9 mouse cellular contexts compared by ENCODE assay signal in genomic region chr6:8178397-8178941, GRCm38 (mm10). TPM values are rescaled to one million over a fixed set of nuclear protein-coding genes. Genes with fewer than 3 reads are reported as not detected.
A peak's percentile ranks its signal among the peaks of the same experiment; 100 is the strongest.
DNase-seq lines count a peak whose midpoint lies in the region; ATAC-seq and TF ChIP-seq lines count a peak whose summit lies in the region.
"Had no signal": no experiment of that assay in that cellular context is flagged by ENCODE, and none has a peak within 500 bp of the region (broad histone marks: within the 10 kb centered on the region; RNA-seq: fewer than 3 reads in every experiment).

No protein-coding gene starts in this region.

- no peaks in the 10 kb centered on the region for H3K9me3 ChIP-seq in kidney, embryonic 16.5 days (ENCODE audit: low read length)
- H3K9me3 ChIP-seq in heart, embryonic 13.5 days, result peaks cover 3% of the 10 kb centered on the region; the same call in 1 of the 2 replicates
- H3K9me3 ChIP-seq in limb, embryonic 14.5 days (ENCODE audit: control insufficient read depth, low read length), result no peaks in the 10 kb centered on the region
- H3K9me3 ChIP-seq in stomach, embryonic 16.5 days (replicated peaks; ENCODE audit: control insufficient read depth, low read length), result no peaks in the 10 kb centered on the region
- H3K9me3 ChIP-seq: embryonic facial prominence, embryonic 15.5 days had no signal

- no peak for DNase-seq in kidney, adult 11 months
- DNase-seq in cerebellum, postnatal 36 days, result peak; percentile 15 to 52
- peak; percentile 44 for DNase-seq in limb, embryonic 14.5 days (ENCODE audit: low spot score)
- DNase-seq in spleen, postnatal 10 days (ENCODE audit: low spot score in 2 of 2), result no peak
- no peak for DNase-seq in adrenal gland, postnatal 4 days (ENCODE audit: low spot score in 2 of 2)

- no peaks in the 10 kb centered on the region for H3K4me1 ChIP-seq in kidney, embryonic 16.5 days (ENCODE audit: insufficient read depth, low read length)
- peaks cover 17% of the 10 kb centered on the region for H3K4me1 ChIP-seq in heart, embryonic 13.5 days
- peaks cover 8% of the 10 kb centered on the region; the same call in 1 of the 2 replicates for H3K4me1 ChIP-seq in limb, embryonic 14.5 days (ENCODE audit: control insufficient read depth, insufficient read depth, low read length)
- no peaks in the 10 kb centered on the region; the same call in 1 of the 2 replicates for H3K4me1 ChIP-seq in stomach, embryonic 16.5 days (ENCODE audit: control insufficient read depth, insufficient read depth, low read length)
- H3K4me1 ChIP-seq: embryonic facial prominence, embryonic 15.5 days had no signal

- no peaks in the 10 kb centered on the region for H3K27me3 ChIP-seq in kidney, embryonic 16.5 days (ENCODE audit: insufficient read depth, low read length)
- H3K27me3 ChIP-seq in heart, embryonic 13.5 days (replicated peaks), result no peaks in the 10 kb centered on the region
- no peaks in the 10 kb centered on the region for H3K27me3 ChIP-seq in limb, embryonic 14.5 days (ENCODE audit: control insufficient read depth, insufficient read depth, low read length)
- no peaks in the 10 kb centered on the region for H3K27me3 ChIP-seq in stomach, embryonic 16.5 days (ENCODE audit: control insufficient read depth, insufficient read depth, low read length)
- H3K27me3 ChIP-seq: embryonic facial prominence, embryonic 15.5 days had no signal

- H3K4me3 ChIP-seq in kidney, embryonic 16.5 days (ENCODE audit: low read length), result no peak overlapping the region
- no peak overlapping the region for H3K4me3 ChIP-seq in heart, embryonic 13.5 days
- H3K4me3 ChIP-seq in limb, embryonic 14.5 days (replicated peaks; ENCODE audit: low read length), result no peak overlapping the region
- H3K4me3 ChIP-seq in stomach, embryonic 16.5 days (replicated peaks; ENCODE audit: low read length), result no peak overlapping the region
- H3K4me3 ChIP-seq: embryonic facial prominence, embryonic 15.5 days had no signal

- H3K9ac ChIP-seq in kidney, embryonic 16.5 days (replicated peaks; ENCODE audit: low read length), result no peak overlapping the region
- no peak overlapping the region for H3K9ac ChIP-seq in heart, embryonic 13.5 days
- no peak overlapping the region for H3K9ac ChIP-seq in limb, embryonic 14.5 days (ENCODE audit: low read depth, low read length, severe bottlenecking)
- H3K9ac ChIP-seq in stomach, embryonic 16.5 days (ENCODE audit: low read length), result no peak overlapping the region
- H3K9ac ChIP-seq: embryonic facial prominence, embryonic 15.5 days had no signal

- H3K27ac ChIP-seq in kidney, embryonic 16.5 days (ENCODE audit: low read length), result no peak overlapping the region
- H3K27ac ChIP-seq in heart, embryonic 13.5 days (replicated peaks), result no peak overlapping the region
- no peak overlapping the region; the same call in 1 of the 2 replicates for H3K27ac ChIP-seq in limb, embryonic 14.5 days (replicated peaks; ENCODE audit: low read depth, low read length)
- no peak overlapping the region for H3K27ac ChIP-seq in stomach, embryonic 16.5 days (ENCODE audit: low read length)
- H3K27ac ChIP-seq: embryonic facial prominence, embryonic 15.5 days had no signal

- TF ChIP-seq POLR2A in limb, embryonic 14.5 days (IDR thresholded peaks at IDR 0.05; ENCODE audit: borderline replicate concordance, extremely low read depth, insufficient read depth, insufficient read length), result no peak

- no peaks in the 10 kb centered on the region for H3K36me3 ChIP-seq in kidney, embryonic 16.5 days (ENCODE audit: insufficient read depth, low read length)
- no peaks in the 10 kb centered on the region for H3K36me3 ChIP-seq in heart, embryonic 13.5 days
- no peaks in the 10 kb centered on the region for H3K36me3 ChIP-seq in limb, embryonic 14.5 days (ENCODE audit: control insufficient read depth, insufficient read depth, low read length)
- no peaks in the 10 kb centered on the region for H3K36me3 ChIP-seq in stomach, embryonic 16.5 days (ENCODE audit: control insufficient read depth, insufficient read depth, low read length)
- H3K36me3 ChIP-seq: embryonic facial prominence, embryonic 15.5 days had no signal

- no peak for ATAC-seq in kidney, embryonic 16.5 days (ENCODE audit: low FRiP score, low TSS enrichment)
- ATAC-seq in heart, embryonic 13.5 days (ENCODE audit: extremely low read depth, insufficient number of reproducible peaks, low FRiP score, low TSS enrichment), result no peak
- no peak for ATAC-seq in limb, embryonic 14.5 days (ENCODE audit: low FRiP score, low read depth)
- ATAC-seq in stomach, embryonic 16.5 days (ENCODE audit: insufficient read depth, low FRiP score), result no peak

- WGBS in kidney, embryonic 16.5 days, result 55% methylated on average over 10 of the region's 10 CpGs
- WGBS in heart, embryonic 13.5 days, result 31% methylated on average over 10 of the region's 10 CpGs
- 39% methylated on average over 10 of the region's 10 CpGs for WGBS in limb, embryonic 14.5 days
- WGBS in stomach, embryonic 16.5 days, result 14% methylated on average over 10 of the region's 10 CpGs

- H3K4me2 ChIP-seq in kidney, embryonic 16.5 days (replicated peaks; ENCODE audit: low read depth, low read length), result peak overlapping the region; percentile 8; the same call in 1 of the 2 replicates
- H3K4me2 ChIP-seq in heart, embryonic 13.5 days, result peak overlapping the region; percentile 47
- no peak overlapping the region; the same call in 1 of the 2 replicates for H3K4me2 ChIP-seq in limb, embryonic 14.5 days (replicated peaks; ENCODE audit: low read depth, low read length, severe bottlenecking)
- H3K4me2 ChIP-seq in stomach, embryonic 16.5 days (ENCODE audit: low read depth, low read length), result peak overlapping the region; percentile 22; the same call in 1 of the 2 replicates
- H3K4me2 ChIP-seq: embryonic facial prominence, embryonic 15.5 days had no signal

RNA-seq across cellular contexts. Expression of gene Col28a1, which starts 13.9 kb away (rescaled TPM):
- 0.32 and 0.53 TPM in 2 replicates for polyA plus RNA-seq in kidney, embryonic 16.5 days (2015; fragmentation: Nextera tagmentation; extraction: Ambion mirVana)
- polyA plus RNA-seq in heart, embryonic 13.5 days (2015; fragmentation: Nextera tagmentation; extraction: Ambion mirVana), result 0.06 and 0.19 TPM in 2 replicates
- 0.49 and 0.50 TPM in 2 replicates for polyA plus RNA-seq in limb, embryonic 14.5 days (2012; rRNA removed)
- 0.28 and 0.30 TPM in 2 replicates for polyA plus RNA-seq in limb, embryonic 14.5 days (2014; fragmentation: Nextera tagmentation; extraction: Ambion mirVana)
- 2.5 and 2.6 TPM in 2 replicates for polyA plus RNA-seq in stomach, embryonic 16.5 days (2015; fragmentation: Nextera tagmentation; extraction: Ambion mirVana)
- 1 to 10 TPM; 4.0 to 5.1 TPM for total RNA-seq in adrenal gland, postnatal 4 days (2021)

RNA-seq across cellular contexts. Expression of gene Mios, which starts 30.6 kb away (rescaled TPM):
- polyA plus RNA-seq in kidney, embryonic 16.5 days (2015; fragmentation: Nextera tagmentation; extraction: Ambion mirVana), result 24.0 and 24.4 TPM in 2 replicates
- 15.8 and 16.5 TPM in 2 replicates for polyA plus RNA-seq in heart, embryonic 13.5 days (2015; fragmentation: Nextera tagmentation; extraction: Ambion mirVana)
- 11.6 and 14.4 TPM in 2 replicates for polyA plus RNA-seq in limb, embryonic 14.5 days (2012; rRNA removed)
- 26.0 and 26.1 TPM in 2 replicates for polyA plus RNA-seq in limb, embryonic 14.5 days (2014; fragmentation: Nextera tagmentation; extraction: Ambion mirVana)
- 22.4 and 22.5 TPM in 2 replicates for polyA plus RNA-seq in stomach, embryonic 16.5 days (2015; fragmentation: Nextera tagmentation; extraction: Ambion mirVana)
- 10 to 100 TPM; 25.9 to 28.0 TPM for total RNA-seq in adrenal gland, postnatal 4 days (2021)

Comparison
In these comparisons a context has a peak if more than half of its experiments do, and no peak if none do; other contexts are left out.
1. DNase-seq: peak in cerebellum, postnatal 36 days (2 of 2) and limb, embryonic 14.5 days (single experiment); none in kidney, adult 11 months (single experiment), spleen, postnatal 10 days (0 of 2) and adrenal gland, postnatal 4 days (0 of 2).